Mouse (Mus musculus): Measurements from ENCODE around the gene Eif2s3x.

Gene Eif2s3x

DNA sequence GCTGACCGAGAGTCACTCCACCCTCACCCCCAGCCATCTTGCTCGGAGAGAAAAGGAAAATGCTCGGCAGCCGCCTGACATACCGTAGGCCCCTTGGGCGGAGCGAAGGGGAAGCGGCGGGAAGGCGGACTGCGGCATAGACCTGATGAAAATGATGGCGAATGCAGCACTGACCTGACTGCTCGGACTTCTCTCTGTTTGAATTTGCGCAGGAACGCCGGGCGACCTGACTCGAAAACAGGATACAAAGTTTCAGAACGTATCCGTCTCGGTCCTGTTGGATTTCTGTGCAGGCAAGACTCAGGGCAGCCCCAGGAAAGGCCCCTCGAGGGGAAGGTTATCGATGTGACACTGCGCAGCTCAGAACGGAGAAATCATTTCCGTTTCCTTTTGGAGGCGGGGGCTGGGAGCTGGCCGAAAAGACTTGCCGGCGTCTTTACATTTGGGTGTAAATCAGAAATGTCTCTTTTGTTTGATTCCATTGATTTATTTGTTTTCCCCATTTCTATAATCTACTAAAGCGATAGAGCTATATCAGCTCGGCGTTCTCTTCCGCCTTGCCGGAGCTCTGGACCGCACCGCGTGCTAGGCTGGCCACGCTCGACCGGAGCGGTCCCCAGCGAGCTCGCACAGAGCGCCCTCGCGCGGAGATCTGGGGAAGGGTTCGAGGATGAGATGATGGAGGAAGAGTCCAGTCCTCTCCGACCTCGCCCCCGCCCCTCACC, at the start of gene Eif2s3x:
Eif2s3x (minus strand) TSS at position 266 of the 725 bp plus-strand sequence.
- peak; percentile 95 for DNase-seq

DNA sequence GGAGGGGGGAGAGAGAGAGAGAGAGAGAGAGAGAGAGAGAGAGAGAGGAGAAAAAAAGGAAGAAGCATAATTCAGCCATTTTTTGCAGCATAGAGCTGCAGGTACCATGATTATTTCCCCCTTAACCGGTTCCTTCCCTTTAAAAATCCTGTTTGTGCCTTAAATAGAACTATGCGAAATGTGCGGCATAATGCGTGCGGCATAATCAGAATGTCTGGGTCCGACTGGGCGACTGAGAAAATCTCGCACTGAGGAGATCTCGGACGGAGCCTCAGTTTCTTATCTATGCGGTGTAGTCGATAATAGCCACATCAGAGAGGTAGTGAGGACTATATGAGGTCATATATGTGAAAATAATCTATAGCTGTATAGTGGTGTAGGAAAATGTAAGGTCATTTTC, 22.9 kb upstream of the Eif2s3x start:
- DNase-seq = no peak

- DNase-seq = peak; percentile 7
Measured at GRCm38 (mm10) chrX:94235190-94235555, 22.5 kb upstream of the Eif2s3x start.

DNA sequence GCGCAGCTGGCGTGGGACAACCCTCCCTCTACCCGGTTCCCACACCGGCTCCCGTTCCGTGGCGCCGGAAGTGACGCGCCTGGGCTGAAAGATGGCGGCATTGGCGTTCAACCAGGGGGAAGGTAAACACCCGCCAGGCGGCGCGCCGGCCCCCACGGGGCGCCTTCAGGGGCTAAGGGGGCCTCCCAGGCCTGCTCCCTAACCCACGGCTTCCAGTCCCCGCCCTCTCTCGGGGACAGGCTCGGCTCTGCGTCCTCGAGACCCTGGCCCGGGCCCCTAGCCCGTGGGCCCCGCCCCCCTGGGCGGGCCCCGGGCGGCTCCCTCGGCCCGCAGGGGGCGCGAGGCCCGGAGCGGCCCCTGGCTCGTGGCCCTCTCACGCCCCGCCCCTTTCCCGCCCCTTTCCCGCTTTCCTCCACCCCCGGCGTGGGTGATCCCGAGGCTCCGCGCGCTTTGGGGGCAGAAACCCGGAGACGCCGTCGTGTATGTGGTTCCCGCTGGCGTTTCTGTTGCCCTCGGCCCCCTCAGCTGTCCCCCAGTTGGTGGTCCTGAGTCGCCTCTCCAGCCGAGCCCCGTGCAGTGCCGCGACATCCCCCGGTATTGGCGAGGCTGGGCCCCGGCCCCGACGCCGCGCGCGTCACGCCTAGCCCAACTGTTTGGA, 22.0 kb upstream of the Eif2s3x start, which contains the start of gene Klhl15:
Klhl15 (plus strand) TSS at position 68 of the 658 bp plus-strand sequence.
- peak; percentile 83 for DNase-seq

DNA sequence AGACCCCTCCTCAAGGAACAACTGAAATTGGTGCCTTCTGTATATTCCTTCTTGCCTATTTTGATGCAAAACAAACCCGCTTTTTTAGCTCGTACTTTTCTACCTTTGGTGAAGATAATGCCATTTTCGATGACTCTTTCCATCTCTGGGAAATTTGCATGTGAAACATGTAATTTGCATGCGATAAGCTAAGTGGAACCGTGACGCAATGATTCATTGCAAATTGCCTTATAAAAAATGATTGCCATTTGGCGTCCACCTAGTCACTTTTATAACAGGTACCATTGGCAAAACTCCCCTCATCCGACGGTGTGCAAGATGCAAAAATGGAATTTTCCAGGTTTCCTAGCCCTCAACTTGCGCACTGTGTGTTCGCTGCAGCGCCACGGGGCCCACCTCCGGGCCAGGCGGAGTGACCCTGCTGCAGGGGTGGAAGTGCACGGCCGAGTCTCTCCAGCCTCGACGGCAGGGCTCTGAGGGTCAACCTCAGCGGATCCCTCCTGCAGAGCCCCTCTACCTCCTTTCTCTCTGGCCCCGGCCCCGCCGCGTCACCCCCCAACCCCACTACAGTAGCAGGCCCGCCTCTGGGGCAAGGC, 21.4 kb upstream of the Eif2s3x start:
- DNase-seq = peak; percentile 2

DNA sequence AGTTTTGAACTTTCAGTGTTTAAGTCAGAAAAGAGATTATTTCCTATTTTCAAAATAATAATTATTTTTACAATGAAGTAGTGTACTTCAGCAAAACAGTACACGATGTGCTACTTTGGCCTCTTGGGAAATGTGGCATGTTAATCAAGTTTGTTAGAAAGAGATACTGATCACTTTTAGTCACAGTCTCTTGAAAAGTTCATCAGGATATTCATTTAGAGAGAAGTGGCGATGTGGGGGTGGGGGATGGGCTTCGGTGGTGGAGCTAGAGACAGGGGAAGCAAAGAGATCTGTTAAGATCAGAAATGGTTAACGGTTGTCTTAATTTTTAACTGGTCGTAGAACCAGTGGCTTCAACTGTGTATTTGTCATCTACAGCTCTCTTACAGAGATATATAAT, 20.8 kb upstream of the Eif2s3x start:
- DNase-seq = no peak

- DNase-seq = peak; percentile 3
Measured at GRCm38 (mm10) chrX:94213384-94213783, 722 bp upstream of the Eif2s3x start.

- no peak for DNase-seq
Measured at GRCm38 (mm10) chrX:94212264-94212596, 432 bp downstream of the Eif2s3x start.

DNA sequence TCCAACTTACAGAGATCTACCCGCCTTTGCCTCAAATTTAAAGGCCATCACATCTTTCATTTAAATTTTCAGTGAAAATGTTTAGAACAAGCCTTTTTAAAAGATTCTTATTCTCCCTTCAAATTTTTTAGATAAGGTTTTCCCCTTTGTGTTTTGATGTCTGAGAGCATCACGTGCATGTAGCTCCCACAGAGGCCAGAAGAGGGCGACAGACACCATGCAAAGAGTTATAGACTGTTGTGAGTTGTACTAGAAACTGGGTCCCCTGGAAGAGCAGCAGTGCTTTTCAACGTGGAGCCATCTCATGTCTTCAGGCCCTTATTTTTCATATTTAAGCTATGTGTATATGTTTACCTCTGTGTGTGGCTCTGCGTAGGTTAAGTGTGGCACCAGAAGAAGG, 14.9 kb downstream of the Eif2s3x start:
- DNase-seq = peak; percentile 78

- DNase-seq = peak; percentile 64
Measured at GRCm38 (mm10) chrX:94193901-94194300, 18.8 kb downstream of the Eif2s3x start.

- DNase-seq = peak; percentile 16
Measured at GRCm38 (mm10) chrX:94185156-94185555, 27.5 kb downstream of the Eif2s3x start.

- no peak for DNase-seq
Measured at GRCm38 (mm10) chrX:94183814-94184213, 28.8 kb downstream of the Eif2s3x start.

GRCm38 (mm10) chrX:94177715-94178340, 34.8 kb downstream of the Eif2s3x start:
- DNase-seq = peak; percentile 96

GRCm38 (mm10) chrX:94169348-94169747, 43.3 kb downstream of the Eif2s3x start:
- DNase-seq = no peak

DNA sequence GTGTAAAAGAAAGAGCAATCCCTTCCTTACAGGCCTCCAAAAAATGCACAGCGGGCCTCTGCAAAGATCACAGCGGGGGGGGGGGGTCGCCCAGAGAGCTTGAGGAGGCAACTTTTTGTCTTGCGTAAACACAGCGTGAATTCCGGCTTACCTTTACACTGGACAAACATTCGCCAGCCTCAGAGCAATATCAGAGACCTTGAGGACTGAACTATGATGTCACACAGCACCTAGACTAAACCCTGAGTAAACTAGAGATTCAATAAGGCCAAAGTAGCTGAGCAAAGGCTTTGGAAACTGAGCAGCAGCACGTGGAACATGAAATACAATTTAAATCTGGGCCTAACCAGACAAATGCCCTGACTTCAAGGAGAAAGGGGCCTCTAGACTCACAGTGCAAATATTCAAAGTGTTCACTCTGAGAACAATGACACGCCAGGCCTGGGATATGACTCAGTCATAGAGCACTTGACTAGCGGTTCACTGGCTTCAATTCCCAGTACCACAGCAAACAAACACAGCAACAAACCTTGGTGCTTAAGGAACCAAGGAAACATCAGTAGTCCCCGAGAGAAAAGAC, 60.3 kb downstream of the Eif2s3x start:
- DNase-seq = peak; percentile 36

GRCm38 (mm10) chrX:94150471-94150870, 62.2 kb downstream of the Eif2s3x start:
- no peak for DNase-seq

GRCm38 (mm10) chrX:94142004-94142771, 70.5 kb downstream of the Eif2s3x start:
- DNase-seq = peak; percentile 21

- DNase-seq = no peak
Measured at GRCm38 (mm10) chrX:94140080-94140479, 72.6 kb downstream of the Eif2s3x start.

Measured in lung, postnatal 36 days (tissue).